Mouse (Mus musculus) midbrain, embryonic 15.5 days (tissue): ENCODE measurements around the gene Exoc4. TPM values are rescaled to one million over a fixed set of nuclear protein-coding genes. Genes with fewer than 3 reads are reported as not detected.

ENCODE experiments used
- ATAC-seq: fragments of 200-750 bp; cut with Nextera tagmentation; replicated peaks from 2 replicates; pipeline ENCODE4 v1.8.0; 2017; ENCODE audit warnings: moderate TSS enrichment
- H3K27ac ChIP-seq: fragments of 300-500 bp; sonication (generic); 2 replicates; pipeline ENCODE4 v1.5.1; 2015; ENCODE audit warnings: mild to moderate bottlenecking, inconsistent platforms
- H3K27me3 ChIP-seq: fragments of 300-500 bp; sonication (generic); replicated peaks from 2 replicates; pipeline ENCODE4 v1.6.1; 2015; ENCODE audit warnings: inconsistent platforms
- H3K36me3 ChIP-seq: fragments of 300-500 bp; sonication (generic); replicated peaks from 2 replicates; pipeline ENCODE4 v1.6.1; 2015; ENCODE audit warnings: inconsistent platforms
- H3K4me1 ChIP-seq: fragments of 300-500 bp; sonication (generic); 2 replicates; pipeline ENCODE4 v1.6.1; 2015; ENCODE audit warnings: inconsistent platforms
- H3K4me2 ChIP-seq: fragments of 300-500 bp; sonication (generic); 2 replicates; pipeline ENCODE4 v1.6.1; 2015; ENCODE audit warnings: inconsistent platforms, mild to moderate bottlenecking, moderate library complexity
- H3K4me3 ChIP-seq: fragments of 300-500 bp; sonication (generic); 2 replicates; pipeline ENCODE4 v1.5.1; 2015; ENCODE audit warnings: mild to moderate bottlenecking, inconsistent platforms
- H3K9ac ChIP-seq: fragments of 300-500 bp; sonication (generic); 2 replicates; pipeline ENCODE4 v1.6.1; 2015; ENCODE audit warnings: mild to moderate bottlenecking, inconsistent platforms
- H3K9me3 ChIP-seq: fragments of 300-500 bp; sonication (generic); 2 replicates; pipeline ENCODE4 v1.6.1; 2016; ENCODE audit warnings: inconsistent platforms
- WGBS: fragments of 180-500 bp; shearing (Covaris S2); methylation state at CpG from one replicate; pipeline ENCODE4 v1.1.7; 2015; ENCODE audit warnings: mixed read lengths; 5-methylcytosine and 5-hydroxymethylcytosine counted together
- polyA plus RNA-seq: library from polyadenylated mRNA; unstranded; fragments of >200 nt; fragmentation: Nextera tagmentation; extraction: Ambion mirVana; gene quantifications from 2 replicates; pipeline ENCODE4 v1.2.1, GENCODE M21; 2015

Gene Exoc4
- polyA plus RNA-seq, 1 experiment from 2014 or later, result 57.8 TPM

GRCm38 (mm10) chr6:33431207-33431787, 182.4 kb downstream of the Exoc4 start:
- H3K4me3 ChIP-seq, result no peak overlapping the region
- H3K27ac ChIP-seq, result no peak overlapping the region
- H3K9me3 ChIP-seq, result no peaks in the 10 kb centered on the region
- no peaks in the 10 kb centered on the region for H3K27me3 ChIP-seq
- 47% methylated on average over 4 of the region's 4 CpGs for WGBS
- H3K36me3 ChIP-seq, result no peaks in the 10 kb centered on the region
- peaks cover 5% of the 10 kb centered on the region; the same call in 1 of the 2 replicates for H3K4me1 ChIP-seq
- ATAC-seq, result no peak
- no peak overlapping the region for H3K4me2 ChIP-seq
- no peak overlapping the region for H3K9ac ChIP-seq

- H3K9ac ChIP-seq, result no peak overlapping the region
- WGBS, result 58% methylated on average over 1 of the region's 1 CpGs
- no peak overlapping the region for H3K4me2 ChIP-seq
- H3K27ac ChIP-seq, result no peak overlapping the region
- no peak overlapping the region for H3K4me3 ChIP-seq
- H3K4me1 ChIP-seq, result no peaks in the 10 kb centered on the region
- H3K27me3 ChIP-seq, result no peaks in the 10 kb centered on the region
- no peaks in the 10 kb centered on the region; the same call in 1 of the 2 replicates for H3K36me3 ChIP-seq
- ATAC-seq, result no peak
- no peaks in the 10 kb centered on the region for H3K9me3 ChIP-seq
These were observed 191.6 kb downstream of the Exoc4 start for GRCm38 (mm10) chr6:33440508-33440907.

GRCm38 (mm10) chr6:33453810-33454209, 204.9 kb downstream of the Exoc4 start:
- Histone ChIP-seq H3K27ac (no peak overlapping the region), H3K27me3 (no peaks in the 10 kb centered on the region), H3K36me3 (no peaks in the 10 kb centered on the region), H3K9ac (no peak overlapping the region), H3K4me2 (no peak overlapping the region), H3K4me3 (no peak overlapping the region), H3K9me3 (no peaks in the 10 kb centered on the region), H3K4me1 (0 out of 2 replicates have a peak, but pooled peaks cover 4% of the 10 kb centered on the region)
- ATAC-seq, result no peak
- WGBS, result 84% methylated on average over 2 of the region's 2 CpGs

DNA sequence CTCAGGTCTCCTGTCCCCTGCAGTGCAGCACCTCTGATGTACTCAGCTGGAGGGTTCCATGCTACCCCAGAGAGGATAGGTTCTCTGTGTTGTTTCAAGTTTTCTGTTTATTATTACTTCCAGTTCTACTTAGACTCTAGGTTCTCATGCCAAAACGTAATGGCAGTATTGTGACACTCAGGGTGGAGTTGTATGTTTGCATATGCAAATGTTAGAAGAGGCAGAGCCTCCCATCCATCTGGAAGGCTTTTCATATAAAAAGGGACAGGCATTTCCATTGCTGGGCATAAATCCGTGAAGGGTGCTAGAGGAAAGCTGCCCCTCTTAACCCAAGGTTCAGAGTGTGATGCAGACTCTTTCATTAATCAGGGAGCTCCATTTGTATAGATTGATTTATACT, 205.5 kb downstream of the Exoc4 start:
- Histone ChIP-seq H3K27me3 (no peaks in the 10 kb centered on the region), H3K9ac (no peak overlapping the region), H3K4me2 (no peak overlapping the region), H3K27ac (no peak overlapping the region), H3K4me1 (0 out of 2 replicates have a peak, but pooled peaks cover 4% of the 10 kb centered on the region), H3K4me3 (no peak overlapping the region), H3K9me3 (no peaks in the 10 kb centered on the region), H3K36me3 (no peaks in the 10 kb centered on the region)
- ATAC-seq, result no peak
- 50% methylated on average over 2 of the region's 2 CpGs for WGBS

GRCm38 (mm10) chr6:33455238-33455637, 206.4 kb downstream of the Exoc4 start:
- Histone ChIP-seq H3K36me3 (no peaks in the 10 kb centered on the region), H3K9ac (no peak overlapping the region), H3K4me2 (no peak overlapping the region), H3K27me3 (no peaks in the 10 kb centered on the region), H3K9me3 (no peaks in the 10 kb centered on the region), H3K4me1 (0 out of 2 replicates have a peak, but pooled peaks cover 4% of the 10 kb centered on the region), H3K4me3 (no peak overlapping the region), H3K27ac (no peak overlapping the region)
- 55% methylated on average over 1 of the region's 1 CpGs for WGBS
- no peak for ATAC-seq

GRCm38 (mm10) chr6:33464862-33465261, 216.0 kb downstream of the Exoc4 start:
- WGBS, result 46% methylated on average over 3 of the region's 3 CpGs
- ATAC-seq, result peak; percentile 75
- Histone ChIP-seq H3K4me2 (no peak overlapping the region), H3K4me3 (no peak overlapping the region), H3K36me3 (no peaks in the 10 kb centered on the region), H3K27ac (peak overlapping the region; percentile 54; the same call in 1 of the 2 replicates), H3K9ac (no peak overlapping the region), H3K27me3 (no peaks in the 10 kb centered on the region), H3K4me1 (peaks cover 11% of the 10 kb centered on the region), H3K9me3 (no peaks in the 10 kb centered on the region)

GRCm38 (mm10) chr6:33465392-33465791, 216.5 kb downstream of the Exoc4 start:
- WGBS, result 34% methylated on average over 3 of the region's 3 CpGs
- H3K4me1 ChIP-seq, result peaks cover 11% of the 10 kb centered on the region
- peak; percentile 60; the same call in 1 of the 2 replicates for ATAC-seq
- no peak overlapping the region for H3K4me2 ChIP-seq
- H3K27ac ChIP-seq, result peak overlapping the region; percentile 54
- H3K36me3 ChIP-seq, result no peaks in the 10 kb centered on the region
- no peaks in the 10 kb centered on the region for H3K9me3 ChIP-seq
- H3K9ac ChIP-seq, result no peak overlapping the region
- no peaks in the 10 kb centered on the region for H3K27me3 ChIP-seq
- no peak overlapping the region for H3K4me3 ChIP-seq

DNA sequence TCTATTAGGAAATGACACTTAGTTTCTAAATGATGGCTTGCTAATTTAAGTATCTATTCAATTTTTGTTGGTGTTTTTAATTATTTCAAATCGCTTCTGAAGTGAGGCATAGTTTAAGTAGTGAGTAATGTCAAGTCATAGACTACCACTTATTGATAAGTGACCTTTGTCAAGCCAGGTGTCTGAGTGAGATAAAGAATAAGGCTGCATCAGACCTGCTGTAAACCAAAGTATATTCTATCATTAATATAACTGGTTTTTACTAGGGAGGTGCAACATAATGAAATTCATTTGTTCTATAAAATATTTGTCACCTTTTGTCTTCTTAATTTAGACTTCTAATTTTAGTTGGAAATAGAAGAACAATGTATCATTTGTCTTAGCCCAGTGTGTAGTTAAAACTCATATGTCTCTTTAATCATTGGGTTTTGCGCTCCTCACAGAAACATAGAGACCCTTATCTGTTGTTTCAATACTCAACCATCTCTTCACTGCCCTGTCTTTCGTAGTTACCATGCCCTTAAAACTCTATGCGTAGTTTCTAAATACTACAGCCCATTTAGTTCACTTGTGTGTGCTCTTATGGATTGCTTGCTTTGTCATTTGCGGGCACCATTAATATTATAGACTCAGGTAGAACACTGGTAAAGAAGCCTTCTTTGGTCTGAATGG, 217.4 kb downstream of the Exoc4 start:
- Histone ChIP-seq H3K9me3 (no peaks in the 10 kb centered on the region), H3K9ac (no peak overlapping the region), H3K4me3 (no peak overlapping the region), H3K4me1 (peaks cover 11% of the 10 kb centered on the region), H3K36me3 (no peaks in the 10 kb centered on the region), H3K4me2 (no peak overlapping the region), H3K27me3 (no peaks in the 10 kb centered on the region), H3K27ac (no peak overlapping the region)
- 87% methylated on average over 5 of the region's 5 CpGs for WGBS
- ATAC-seq, result no peak

- whole genome bisulfite sequencing, result 94% methylated on average over 5 of the region's 5 CpGs
- Histone ChIP-seq H3K36me3 (no peaks in the 10 kb centered on the region), H3K27ac (no peak overlapping the region), H3K9ac (no peak overlapping the region), H3K4me2 (no peak overlapping the region), H3K4me1 (peaks cover 11% of the 10 kb centered on the region), H3K27me3 (no peaks in the 10 kb centered on the region), H3K9me3 (no peaks in the 10 kb centered on the region), H3K4me3 (no peak overlapping the region)
- no peak for ATAC-seq
These were observed 219.6 kb downstream of the Exoc4 start for GRCm38 (mm10) chr6:33468480-33468879.

- H3K9ac ChIP-seq, result no peak overlapping the region
- H3K27me3 ChIP-seq, result no peaks in the 10 kb centered on the region
- no peak overlapping the region for H3K4me3 ChIP-seq
- ATAC-seq, result no peak
- H3K4me2 ChIP-seq, result no peak overlapping the region
- no peak overlapping the region for H3K27ac ChIP-seq
- WGBS, result 99% methylated on average over 2 of the region's 2 CpGs
- no peaks in the 10 kb centered on the region for H3K4me1 ChIP-seq
- no peaks in the 10 kb centered on the region for H3K9me3 ChIP-seq
- no peaks in the 10 kb centered on the region for H3K36me3 ChIP-seq
These were observed 227.2 kb downstream of the Exoc4 start for GRCm38 (mm10) chr6:33476134-33476533.

DNA sequence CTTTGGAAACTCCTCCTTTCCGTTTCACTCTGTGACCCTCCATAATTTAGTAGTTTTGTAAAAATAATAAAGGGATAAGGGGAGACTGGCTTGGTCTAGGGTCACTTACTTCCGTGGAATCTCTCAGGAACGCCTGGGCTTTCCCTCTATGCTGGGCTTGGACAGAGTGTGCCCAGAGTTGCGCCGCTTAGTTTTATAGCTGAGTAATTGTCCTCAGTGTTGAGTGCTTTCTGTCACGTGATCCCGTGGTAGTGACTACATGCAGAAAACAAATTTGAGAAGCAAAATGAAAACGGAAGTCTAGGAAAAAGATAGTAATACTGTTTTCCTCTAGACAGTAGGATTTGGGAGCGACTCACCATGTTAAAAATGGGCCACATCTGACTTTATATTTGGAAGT, 235.7 kb downstream of the Exoc4 start:
- H3K27me3 ChIP-seq, result no peaks in the 10 kb centered on the region
- no peaks in the 10 kb centered on the region for H3K36me3 ChIP-seq
- no peak overlapping the region for H3K4me3 ChIP-seq
- no peak overlapping the region for H3K9ac ChIP-seq
- no peak overlapping the region for H3K27ac ChIP-seq
- H3K4me1 ChIP-seq, result no peaks in the 10 kb centered on the region
- ATAC-seq, result no peak
- no peak overlapping the region for H3K4me2 ChIP-seq
- 89% methylated on average over 9 of the region's 9 CpGs for WGBS
- no peaks in the 10 kb centered on the region for H3K9me3 ChIP-seq

DNA sequence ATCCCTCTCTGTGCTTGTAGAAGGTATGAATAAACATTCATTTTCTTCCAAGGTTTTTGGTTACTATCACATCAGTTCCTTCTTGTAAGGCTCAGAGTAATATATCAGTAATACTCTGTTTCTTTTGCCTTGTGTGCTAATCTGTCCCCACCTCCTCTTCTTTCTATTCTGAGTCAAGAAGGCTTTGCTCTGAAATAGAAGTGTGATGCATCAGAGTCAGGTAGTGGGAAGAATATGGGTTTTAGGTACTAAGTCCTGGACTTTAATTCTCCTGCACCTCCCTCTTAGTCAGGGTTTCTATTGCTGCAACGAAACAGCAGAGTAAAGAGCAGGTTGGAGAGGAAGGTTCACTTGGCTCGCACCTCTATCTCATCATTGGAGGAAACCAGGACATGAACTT, 240.9 kb downstream of the Exoc4 start:
- no peaks in the 10 kb centered on the region for H3K27me3 ChIP-seq
- H3K4me1 ChIP-seq, result no peaks in the 10 kb centered on the region
- WGBS, result 95% methylated on average over 2 of the region's 2 CpGs
- H3K36me3 ChIP-seq, result no peaks in the 10 kb centered on the region
- H3K9ac ChIP-seq, result no peak overlapping the region
- no peak overlapping the region for H3K27ac ChIP-seq
- H3K4me3 ChIP-seq, result no peak overlapping the region
- H3K4me2 ChIP-seq, result no peak overlapping the region
- H3K9me3 ChIP-seq, result no peaks in the 10 kb centered on the region
- ATAC-seq, result no peak
